Mouse (Mus musculus) kidney, adult 2 months (tissue): ENCODE data around the gene Apol7b.
"Not testable (repeated sequence)": the region's sequence is repeated elsewhere in the genome, so short reads cannot be mapped to it uniquely, and the experiment has no call there.

Experiments used
- CTCF ChIP-seq: fragments of 200-500 bp; conservative IDR thresholded peaks from 2 replicates; pipeline ENCODE4 v1.5.1; 2011; ENCODE audit warnings: low read depth, mild to moderate bottlenecking, control low read depth, low read length, moderate library complexity, mixed read lengths; ENCODE audit not compliant: insufficient read depth, insufficient read length
- POLR2A ChIP-seq: fragments of 200-500 bp; IDR thresholded peaks from one replicate; pipeline ENCODE4 v1.6.1; 2011; ENCODE audit warnings: low read depth, low read length, control low read depth

DNA sequence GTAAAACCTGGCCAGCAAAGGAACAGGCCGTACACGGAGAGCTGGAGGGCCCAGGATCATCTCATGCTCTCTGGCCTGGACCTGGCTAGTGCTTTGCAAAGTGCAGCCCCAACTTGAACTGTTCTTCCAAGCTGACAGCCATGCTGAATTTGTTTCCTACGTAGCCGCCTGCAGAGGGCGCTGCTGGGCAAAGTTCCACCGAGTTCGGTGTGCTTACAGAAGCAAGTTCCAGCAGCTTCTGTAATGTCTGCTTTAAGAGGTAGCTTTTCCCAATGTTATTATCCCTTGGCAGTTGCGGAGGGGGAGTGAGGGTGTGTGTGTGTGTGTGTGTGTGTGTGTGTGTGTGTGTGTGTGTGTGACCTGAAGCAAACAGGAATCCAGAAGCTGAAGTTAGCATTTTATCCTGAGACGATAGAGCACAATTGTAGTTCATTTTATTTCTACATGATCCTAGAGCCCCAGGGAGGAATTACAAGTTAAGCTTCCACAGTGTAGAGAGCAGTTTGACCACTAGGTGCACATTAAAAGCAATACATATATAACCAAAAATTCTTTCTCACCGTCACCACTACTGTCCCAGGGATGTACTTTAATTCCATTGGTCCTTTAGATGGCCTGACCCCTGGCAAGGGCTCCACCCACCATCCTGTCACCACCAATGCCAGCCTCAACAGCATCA is 30.5 kb downstream of the Apol7b start:
- not testable (repeated sequence) for TF ChIP-seq POLR2A, CTCF
